In the genomic region with DNA sequence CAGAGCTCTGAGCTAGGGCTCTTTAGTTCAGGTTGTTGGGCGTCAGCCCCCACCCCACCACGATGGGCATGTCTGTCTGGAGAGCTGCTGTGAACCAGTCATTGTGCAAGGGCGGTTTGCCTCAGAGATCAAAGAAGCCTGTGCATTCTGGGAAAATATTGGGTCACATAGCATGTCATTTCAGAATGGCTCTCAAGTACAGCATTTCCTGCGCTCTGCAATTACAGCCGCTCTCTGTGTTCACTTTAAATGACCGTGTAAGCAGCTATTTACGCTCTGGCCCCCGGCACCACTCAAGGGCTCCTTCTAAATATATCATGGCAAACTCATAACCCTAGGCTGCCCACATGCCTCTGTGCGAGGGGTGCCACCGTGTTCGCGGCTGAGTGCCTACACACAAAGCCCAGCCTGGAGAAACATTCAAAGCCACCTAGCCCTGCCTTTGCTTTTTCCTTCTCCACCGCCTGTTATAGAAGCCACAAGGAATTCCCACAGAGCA, we compare ENCODE assay signal across 9 mouse cellular contexts.
DNase-seq lines count a peak whose midpoint lies in the region; ATAC-seq and TF ChIP-seq lines count a peak whose summit lies in the region.
"Had no signal": no experiment of that assay in that cellular context is flagged by ENCODE, and none has a peak within 500 bp of the region (broad histone marks: within the 10 kb centered on the region; RNA-seq: fewer than 3 reads in every experiment).

No protein-coding gene starts in this region.

- DNase-seq in gastrocnemius, adult 2 months = peak; percentile 45
- no peak for DNase-seq in gastrocnemius, postnatal 25 days
- DNase-seq in brain, embryonic 14.5 days (ENCODE audit: low read depth) = peak; percentile 72
- peak; percentile 34 for DNase-seq in midbrain, embryonic 10.5 days (ENCODE audit: low spot score)
- DNase-seq in cerebellum, adult 9-10 months = no peak
- no peak for DNase-seq in right cerebral cortex, postnatal 25 days
- DNase-seq: left cerebral cortex, postnatal 4 days had no signal

- no peak for TF ChIP-seq CTCF in gastrocnemius, adult 2 months (IDR thresholded peaks at IDR 0.05)
- no peak for TF ChIP-seq CTCF in brain, embryonic 14.5 days (IDR thresholded peaks at IDR 0.05; ENCODE audit: borderline replicate concordance, extremely low read depth, insufficient read depth, insufficient read length)

- intact Hi-C loops in gastrocnemius, adult 2 months (cut with DNase I) = no loop called here

- H3K27me3 ChIP-seq in heart, embryonic 12.5 days (replicated peaks) = peaks cover 26% of the 10 kb centered on the region
- H3K27me3 ChIP-seq in midbrain, embryonic 10.5 days (ENCODE audit: low read depth, poor library complexity, severe bottlenecking) = no peaks in the 10 kb centered on the region

- H3K4me2 ChIP-seq in heart, embryonic 12.5 days = peak overlapping the region; percentile 15

- H3K36me3 ChIP-seq in heart, embryonic 12.5 days = no peaks in the 10 kb centered on the region
- H3K36me3 ChIP-seq in midbrain, embryonic 10.5 days = no peaks in the 10 kb centered on the region

- no peak for TF ChIP-seq POLR2A in brain, embryonic 14.5 days (IDR thresholded peaks at IDR 0.05; ENCODE audit: borderline replicate concordance, extremely low read depth, insufficient read depth, insufficient read length, poor library complexity, severe bottlenecking)

- peaks cover 8% of the 10 kb centered on the region; the same call in 1 of the 2 replicates for H3K4me1 ChIP-seq in heart, embryonic 12.5 days (replicated peaks)
- peaks cover 15% of the 10 kb centered on the region for H3K4me1 ChIP-seq in midbrain, embryonic 10.5 days

- peak; percentile 33; the same call in 1 of the 2 replicates for ATAC-seq in heart, embryonic 12.5 days (ENCODE audit: insufficient number of reproducible peaks, low FRiP score)
- ATAC-seq in granulocyte monocyte progenitor cell, adult 5-6 weeks (replicated peaks; ENCODE audit: poor library complexity, severe bottlenecking) = no peak

- peak overlapping the region; percentile 24; the same call in 1 of the 2 replicates for H3K27ac ChIP-seq in gastrocnemius, adult 2 months
- H3K27ac ChIP-seq in heart, embryonic 12.5 days (ENCODE audit: poor library complexity, severe bottlenecking) = no peak overlapping the region
- H3K27ac ChIP-seq in midbrain, embryonic 10.5 days (replicated peaks) = peak overlapping the region; percentile 68

- H3K4me3 ChIP-seq in gastrocnemius, adult 2 months = no peak overlapping the region
- H3K4me3 ChIP-seq in heart, embryonic 12.5 days = no peak overlapping the region
- no peak overlapping the region for H3K4me3 ChIP-seq in midbrain, embryonic 10.5 days

- H3K9ac ChIP-seq in heart, embryonic 12.5 days = no peak overlapping the region

- no peaks in the 10 kb centered on the region for H3K9me3 ChIP-seq in heart, embryonic 12.5 days (replicated peaks)
- no peaks in the 10 kb centered on the region; the same call in 1 of the 2 replicates for H3K9me3 ChIP-seq in midbrain, embryonic 10.5 days (replicated peaks)

- WGBS in heart, embryonic 12.5 days = 62% methylated on average over 13 of the region's 13 CpGs
- WGBS in midbrain, embryonic 10.5 days = 62% methylated on average over 13 of the region's 13 CpGs

Comparison
In these comparisons a context has a peak if more than half of its experiments do, and no peak if none do; other contexts are left out.
1. DNase-seq: peak in gastrocnemius, adult 2 months (single experiment), brain, embryonic 14.5 days (single experiment) and midbrain, embryonic 10.5 days (single experiment); none in gastrocnemius, postnatal 25 days (single experiment), cerebellum, adult 9-10 months (single experiment) and right cerebral cortex, postnatal 25 days (single experiment).